Mouse (Mus musculus) retina, adult 2 months (tissue): ENCODE results near the gene Fryl.
"Not testable (repeated sequence)": the region's sequence is repeated elsewhere in the genome, so short reads cannot be mapped to it uniquely, and the experiment has no call there.

Experiments
- DNase-seq: peaks from one replicate; pipeline ENCODE4 v3.0.0-alpha.2; 2012; ENCODE audit warnings: low read depth, low spot score

Fryl gene

DNA sequence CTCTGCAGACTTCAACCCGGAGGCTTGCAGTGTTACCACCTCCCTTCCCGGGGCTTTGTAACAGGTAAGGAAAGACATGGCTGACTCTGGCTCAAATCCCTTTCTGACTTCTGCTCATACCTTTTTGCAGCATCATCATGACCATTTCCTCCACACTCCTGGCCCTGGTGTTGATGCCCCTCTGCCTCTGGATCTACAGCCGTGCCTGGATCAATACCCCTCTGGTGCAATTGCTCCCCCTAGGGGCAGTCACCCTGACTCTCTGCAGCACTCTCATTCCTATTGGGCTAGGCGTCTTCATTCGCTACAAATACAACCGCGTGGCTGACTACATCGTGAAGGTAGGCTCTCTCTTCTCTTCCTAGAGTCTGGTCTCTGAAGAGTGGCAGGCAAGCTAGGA is 248.2 kb downstream of the Fryl start:
- not testable (repeated sequence) for DNase-seq

DNA sequence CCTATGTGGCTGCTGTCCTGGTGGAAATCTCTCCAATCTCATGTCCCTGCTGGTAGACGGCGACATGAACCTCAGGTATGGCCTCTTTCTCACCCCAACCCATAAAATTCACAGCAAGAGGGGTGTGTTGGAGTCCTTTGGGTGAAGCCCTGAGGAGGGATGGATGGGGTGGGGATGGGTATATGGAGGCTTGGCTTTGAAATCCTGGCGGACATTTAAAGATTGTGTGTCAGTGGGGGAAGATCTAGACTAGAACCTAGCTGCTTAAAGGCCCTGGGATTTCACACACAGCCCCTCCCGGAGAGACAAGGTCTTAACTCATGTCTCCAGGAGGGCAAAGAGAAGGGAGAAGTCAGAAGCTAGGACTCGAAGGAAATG is 248.8 kb downstream of the Fryl start:
- DNase-seq = no peak

DNA sequence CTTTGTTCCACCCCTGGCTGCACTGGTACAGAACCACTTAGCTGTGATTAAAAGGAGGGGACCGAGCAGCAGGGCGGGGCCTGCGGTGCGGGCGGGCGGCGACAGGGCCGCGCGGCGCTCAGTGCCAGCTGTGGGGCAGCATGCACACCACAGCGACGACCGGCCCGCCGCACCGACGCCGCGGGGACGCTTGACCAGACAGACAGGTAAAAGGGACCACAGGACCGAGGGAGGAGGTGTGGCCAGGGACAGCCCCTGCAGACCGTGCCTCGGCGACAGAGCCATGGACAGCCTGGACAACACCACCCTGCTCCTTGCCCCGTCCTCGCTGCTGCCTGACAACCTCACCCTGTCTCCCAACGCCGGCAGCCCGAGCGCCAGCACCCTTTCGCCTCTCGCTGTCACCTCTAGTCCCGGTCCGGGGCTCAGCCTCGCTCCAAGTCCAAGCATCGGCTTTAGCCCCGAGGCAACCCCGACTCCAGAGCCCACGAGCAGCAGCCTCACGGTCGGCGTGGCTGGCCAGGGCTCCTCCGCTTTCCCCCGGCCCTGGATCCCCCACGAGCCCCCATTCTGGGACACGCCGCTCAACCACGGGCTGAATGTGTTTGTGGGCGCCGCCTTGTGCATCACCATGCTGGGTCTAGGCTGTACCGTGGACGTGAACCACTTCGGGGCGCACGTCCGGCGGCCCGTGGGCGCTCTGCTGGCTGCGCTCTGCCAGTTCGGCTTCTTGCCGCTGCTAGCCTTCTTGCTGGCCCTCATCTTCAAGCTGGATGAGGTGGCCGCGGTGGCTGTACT is 249.4 kb downstream of the Fryl start, which contains the start of gene Slc10a4:
Slc10a4 (plus strand) TSS at position 100 of the 798 bp plus-strand sequence.
- DNase-seq = no peak

DNA sequence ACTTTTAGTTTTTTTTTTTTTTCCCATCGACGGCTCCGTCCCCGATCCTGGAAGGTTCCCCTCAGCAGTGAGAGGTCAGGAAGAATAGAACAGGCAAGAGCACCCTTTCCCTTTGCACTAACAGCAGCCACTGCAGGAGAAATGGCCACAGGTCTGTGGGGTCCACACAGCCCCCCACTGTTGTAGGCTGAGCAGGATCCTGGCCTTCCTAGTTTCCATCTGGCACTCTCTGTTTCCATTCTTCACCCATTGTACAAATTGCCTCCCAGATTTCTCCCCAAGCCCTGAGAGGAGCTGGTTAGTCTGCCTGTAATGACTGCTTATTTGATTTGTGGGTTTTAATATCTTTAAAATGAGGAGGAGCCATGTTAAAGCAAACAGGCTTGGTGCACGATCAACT is 252.4 kb downstream of the Fryl start:
- no peak for DNase-seq

DNA sequence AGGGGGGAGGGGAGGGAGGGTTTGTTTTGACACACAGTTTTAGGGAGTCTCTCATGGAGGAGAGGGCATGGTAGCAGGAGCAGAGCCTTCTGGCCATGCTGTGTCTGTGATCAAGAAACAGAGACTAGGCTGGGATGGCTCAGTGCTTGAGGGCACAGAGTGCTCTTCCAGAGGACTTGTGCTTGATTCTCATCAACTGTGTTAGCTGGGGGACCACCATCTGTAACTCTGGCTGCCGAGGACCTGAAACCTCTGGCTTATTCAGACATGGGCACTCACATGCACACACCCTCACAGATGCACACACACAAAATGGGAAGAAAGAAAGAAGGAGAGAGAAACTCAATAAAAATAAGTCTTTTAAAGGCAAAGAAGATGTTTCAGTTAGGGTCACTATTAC is 257.9 kb downstream of the Fryl start:
- DNase-seq = not testable (repeated sequence)

DNA sequence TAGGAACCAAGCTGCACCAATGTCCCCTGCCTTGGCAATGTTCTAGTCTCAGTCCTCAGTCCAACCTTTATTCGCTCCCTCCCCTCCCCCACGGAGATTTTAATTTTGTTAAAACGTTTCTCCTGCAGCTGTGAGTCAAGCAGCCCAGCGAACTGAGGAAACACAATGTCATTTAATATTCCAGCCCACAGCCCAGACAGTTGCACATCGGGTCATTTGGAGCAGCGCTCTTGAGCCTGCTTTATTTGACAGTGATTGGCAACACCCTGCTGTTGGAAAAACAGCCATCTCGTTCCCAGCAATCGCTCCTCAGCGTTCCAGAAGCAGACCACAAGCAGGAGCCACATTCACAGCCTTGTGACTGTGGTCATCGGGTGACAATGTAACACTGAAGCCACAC is 261.0 kb downstream of the Fryl start:
- no peak for DNase-seq

DNA sequence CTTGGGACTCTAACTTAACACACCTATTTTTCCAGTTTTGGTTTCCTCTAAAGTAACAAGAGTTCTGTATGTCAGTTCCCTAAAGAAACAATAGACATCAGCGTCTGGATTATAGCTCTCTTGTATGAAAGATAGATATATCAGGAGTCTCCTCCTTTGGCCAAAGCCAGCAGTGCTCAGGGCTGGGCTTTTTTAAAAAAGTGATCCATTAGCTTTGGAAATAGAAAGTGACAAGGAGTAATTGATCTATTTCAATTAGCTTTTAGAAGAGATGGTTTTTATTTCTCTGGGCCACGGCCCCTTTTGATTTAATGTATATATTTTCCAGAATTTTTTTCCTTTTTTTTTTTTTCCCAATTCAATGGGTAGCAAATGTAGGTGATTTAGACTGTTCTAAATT is 261.5 kb downstream of the Fryl start:
- no peak for DNase-seq

DNA sequence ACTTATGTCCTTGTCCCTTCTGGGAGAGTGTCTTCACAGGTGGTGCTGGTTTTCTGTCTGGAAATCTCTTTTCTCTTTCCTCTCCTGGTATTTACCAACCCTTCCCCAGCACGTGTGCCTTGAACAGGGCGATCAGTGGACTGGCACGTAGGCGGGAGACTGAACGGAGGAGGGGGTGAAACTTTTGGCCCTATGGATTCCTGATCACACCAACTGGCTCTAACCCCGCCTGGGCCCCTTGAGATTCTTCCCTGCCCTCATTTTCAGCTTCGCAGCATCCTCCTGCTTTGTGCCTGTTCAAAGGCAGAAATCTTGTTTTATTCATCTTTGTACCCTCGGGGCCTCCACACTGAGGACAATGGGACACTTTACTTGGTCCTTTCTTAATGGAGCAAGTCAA is 262.0 kb downstream of the Fryl start:
- DNase-seq = no peak

DNA sequence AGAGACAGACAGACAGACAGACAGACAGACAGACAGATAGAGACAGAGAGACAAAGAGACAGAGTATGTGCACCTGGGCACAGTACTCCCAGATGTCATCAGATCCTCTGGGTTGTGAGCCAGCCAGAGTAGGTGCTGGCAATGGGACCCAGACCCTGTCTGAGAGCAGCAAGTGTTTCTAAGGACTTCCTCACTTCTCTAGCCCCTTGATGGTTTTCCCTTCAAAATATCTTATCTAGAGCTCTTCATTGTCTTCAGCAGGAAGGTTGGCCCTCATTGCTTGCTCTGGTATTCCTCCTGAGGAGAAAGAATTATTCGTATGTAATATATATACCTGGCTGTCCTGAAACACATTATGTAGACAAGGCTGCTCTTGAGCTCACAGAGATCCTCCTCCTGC is 263.9 kb downstream of the Fryl start:
- no peak for DNase-seq

DNA sequence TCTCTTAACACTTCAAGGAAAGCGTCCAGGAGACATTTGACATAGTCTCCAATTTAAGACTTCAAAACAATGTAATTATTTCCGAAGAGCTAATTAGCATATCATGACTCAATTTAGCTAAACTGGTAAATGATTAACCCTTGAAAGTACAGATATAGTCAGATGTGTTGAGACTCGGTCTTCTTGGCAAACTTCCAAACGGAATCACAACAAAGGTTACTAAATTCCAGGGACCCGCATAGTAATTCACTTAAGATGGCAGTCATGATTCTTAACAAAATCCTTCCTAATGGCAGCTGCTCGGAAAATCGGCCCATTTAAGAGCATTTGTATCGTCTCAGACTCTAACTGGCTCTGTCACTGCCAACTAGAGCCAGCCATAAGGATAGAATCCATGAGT is 266.7 kb downstream of the Fryl start:
- no peak for DNase-seq

DNA sequence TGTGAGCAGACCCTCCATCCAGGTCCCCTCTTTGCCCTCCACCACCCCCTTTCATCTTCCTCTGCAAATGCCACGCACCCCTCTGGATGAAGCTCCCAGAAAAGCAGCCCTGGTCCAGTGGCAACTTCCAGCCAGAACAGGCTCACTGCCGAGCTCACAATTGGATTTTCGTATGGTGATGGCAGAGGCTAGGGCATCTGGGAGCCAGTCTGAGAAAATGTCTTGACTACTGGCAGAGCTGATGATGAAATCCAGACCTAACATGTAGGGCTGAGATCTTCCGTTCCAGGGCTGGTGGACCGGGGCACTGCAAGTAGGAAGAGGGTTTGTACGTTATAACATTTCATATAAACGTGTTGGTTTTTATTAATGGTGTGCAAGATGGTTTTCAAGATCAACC is 268.6 kb downstream of the Fryl start:
- DNase-seq = no peak

DNA sequence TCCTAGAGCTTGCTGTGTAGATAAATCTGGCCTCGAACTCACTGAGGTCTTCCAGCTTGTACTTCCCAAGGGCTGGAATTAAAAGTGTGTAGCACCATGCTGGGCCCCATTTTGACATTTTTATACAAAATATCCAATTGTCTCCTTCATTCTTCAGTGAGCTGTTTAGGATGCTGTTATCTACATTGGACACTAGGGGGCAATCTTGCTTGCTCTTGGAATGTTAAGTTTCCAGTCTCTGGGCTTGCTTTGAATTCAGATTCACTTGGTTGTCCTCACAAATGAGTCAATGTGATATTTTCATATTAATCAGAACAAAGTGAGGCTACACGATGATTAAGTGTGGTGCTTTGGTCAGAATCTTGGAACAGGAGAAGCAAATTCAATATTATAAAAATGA is 272.3 kb downstream of the Fryl start:
- DNase-seq = peak; percentile 22

DNA sequence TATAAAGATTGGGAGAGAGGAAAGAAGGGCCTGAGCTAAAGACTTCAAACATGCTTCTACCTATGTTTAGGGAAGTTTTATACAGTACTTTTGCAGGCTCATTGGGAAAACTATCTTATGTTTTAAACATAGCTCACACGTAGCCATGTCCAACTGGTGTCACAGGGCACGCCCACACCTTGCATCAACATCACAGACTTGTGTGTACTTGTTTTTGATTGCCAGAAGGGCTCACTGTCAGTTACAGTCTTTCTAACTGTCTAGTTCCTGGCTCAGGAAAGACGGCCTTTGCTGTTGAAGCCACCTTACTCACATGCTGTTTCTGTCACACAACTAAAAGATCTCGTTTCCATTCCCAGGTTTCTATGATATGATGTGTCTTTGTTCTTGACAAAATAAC is 279.9 kb downstream of the Fryl start:
- no peak for DNase-seq

DNA sequence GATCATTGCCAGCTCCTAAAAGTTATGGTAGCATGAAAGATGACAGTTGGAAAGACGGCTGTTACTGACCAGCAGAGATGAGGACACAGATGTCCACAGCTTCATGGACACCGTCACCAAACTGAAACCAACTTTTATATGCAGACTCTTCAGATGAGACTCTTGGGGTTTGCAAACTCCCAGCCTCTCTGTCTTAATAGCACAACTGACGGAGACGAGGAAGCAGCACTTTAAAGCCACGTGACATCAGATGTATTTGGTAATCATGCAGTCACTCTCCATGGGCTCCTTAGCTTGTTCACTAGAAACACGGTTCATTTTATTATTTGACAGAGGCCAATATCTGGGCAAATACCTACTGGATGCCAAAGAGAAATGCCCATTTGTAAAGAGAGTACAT is 280.4 kb downstream of the Fryl start:
- DNase-seq = no peak

DNA sequence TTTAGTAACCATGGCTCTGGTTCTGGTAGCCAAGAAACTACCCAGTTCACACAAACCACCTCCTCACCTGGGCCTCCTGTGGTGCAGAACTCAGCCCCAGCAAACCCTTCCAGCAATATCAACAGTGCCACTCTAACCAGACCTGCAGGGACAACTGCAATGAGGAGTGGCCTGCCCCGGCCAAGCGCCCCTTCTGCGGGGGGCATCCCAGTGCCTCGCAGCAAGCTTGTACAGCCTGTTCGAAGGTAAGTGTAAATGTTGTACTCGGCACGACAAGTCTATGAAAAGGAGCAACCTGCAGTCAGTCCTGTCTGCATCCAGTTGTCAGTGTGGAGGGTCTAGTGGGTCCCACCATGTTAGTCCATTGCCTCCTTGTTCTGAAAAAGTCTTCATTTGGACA is 281.8 kb downstream of the Fryl start, which contains the start of gene Gm10135:
Gm10135 (minus strand) TSS at position 101 of the 400 bp plus-strand sequence.
- DNase-seq = no peak

DNA sequence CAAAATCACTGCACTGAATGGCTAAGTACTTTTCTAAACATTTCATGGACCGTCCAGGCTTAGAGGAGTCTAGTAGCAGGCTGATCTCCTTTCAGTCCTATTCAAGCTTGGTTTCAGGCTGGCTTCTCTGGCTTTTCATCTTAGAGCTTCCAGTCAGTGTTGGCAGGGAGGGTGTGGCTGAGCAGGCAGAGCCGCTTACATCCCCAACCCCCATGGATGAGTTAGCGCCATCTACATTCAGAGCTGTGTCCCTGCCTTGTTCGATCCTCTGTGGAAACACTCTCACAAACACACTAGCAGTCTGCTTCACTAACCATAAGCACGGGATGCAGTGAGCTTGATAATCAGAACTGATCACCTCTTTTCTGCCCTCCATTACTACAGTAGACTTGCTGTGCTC is 283.5 kb downstream of the Fryl start:
- no peak for DNase-seq

DNA sequence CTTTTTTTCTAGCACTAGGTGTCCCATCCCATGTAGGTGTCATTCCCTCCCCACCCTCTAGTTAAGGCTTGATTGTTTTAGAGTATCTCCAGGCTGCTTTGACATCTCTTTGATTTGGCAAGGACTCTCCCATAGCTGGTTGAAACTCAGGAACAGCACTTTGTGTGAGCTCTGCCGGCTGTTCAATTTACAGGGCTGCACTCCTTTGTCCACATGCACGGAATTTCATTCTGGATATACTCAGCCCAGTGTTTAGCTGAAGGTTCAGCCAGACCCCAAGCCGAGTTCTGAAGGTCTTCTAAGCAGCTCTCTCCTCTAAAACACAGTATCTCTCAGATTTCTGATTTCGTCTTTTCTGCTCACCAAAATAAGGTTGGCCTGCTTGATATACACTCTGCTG is 284.0 kb downstream of the Fryl start:
- no peak for DNase-seq
